In the genomic region with DNA sequence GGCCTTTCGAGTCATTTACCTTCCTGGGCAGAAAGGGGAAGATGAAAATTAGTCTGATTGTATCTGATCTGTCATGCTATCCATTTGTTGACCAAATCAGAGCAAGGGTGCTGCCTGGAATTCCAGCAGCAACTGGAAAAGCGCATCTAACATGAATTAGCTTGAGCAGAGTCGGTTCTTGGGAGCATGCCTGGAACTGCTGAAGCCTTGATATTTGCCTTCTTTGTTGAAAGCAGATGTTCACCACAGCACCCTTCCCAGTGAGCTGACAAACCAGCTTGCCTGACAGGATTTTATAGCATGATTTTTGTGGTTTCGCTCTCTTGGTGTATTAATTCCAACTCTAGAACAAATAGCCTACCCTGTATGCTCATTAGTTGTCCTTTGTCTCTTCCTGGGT, we compare ENCODE assay signal across 21 mouse cellular contexts.
DNase-seq lines count a peak whose midpoint lies in the region; ATAC-seq and TF ChIP-seq lines count a peak whose summit lies in the region.
"Had no signal": no experiment of that assay in that cellular context is flagged by ENCODE, and none has a peak within 500 bp of the region (broad histone marks: within the 10 kb centered on the region; RNA-seq: fewer than 3 reads in every experiment).

No protein-coding gene starts in this region.

- no peak overlapping the region for H3K27ac ChIP-seq in forebrain, postnatal 0 days (ENCODE audit: low read depth, low read length)
- no peak overlapping the region for H3K27ac ChIP-seq in forebrain, embryonic 10.5 days
- H3K27ac ChIP-seq in limb, embryonic 14.5 days (replicated peaks; ENCODE audit: low read depth, low read length), result no peak overlapping the region
- no peak overlapping the region for H3K27ac ChIP-seq in limb, embryonic 10.5 days
- peak overlapping the region; percentile 43 for H3K27ac ChIP-seq in limb, embryonic 15.5 days
- H3K27ac ChIP-seq: forebrain, embryonic 15.5 days; hindbrain, embryonic 12.5 days; intestine, embryonic 15.5 days; layer of hippocampus, adult 2 months had no signal

- H3K4me1 ChIP-seq in forebrain, postnatal 0 days (ENCODE audit: insufficient read depth), result no peaks in the 10 kb centered on the region
- no peaks in the 10 kb centered on the region; the same call in 1 of the 2 replicates for H3K4me1 ChIP-seq in forebrain, embryonic 10.5 days
- H3K4me1 ChIP-seq in limb, embryonic 14.5 days (ENCODE audit: control insufficient read depth, insufficient read depth, low read length), result 0 out of 2 replicates have a peak, but pooled peaks cover 2% of the 10 kb centered on the region
- peaks cover 6% of the 10 kb centered on the region; the same call in 1 of the 2 replicates for H3K4me1 ChIP-seq in limb, embryonic 10.5 days
- H3K4me1 ChIP-seq in limb, embryonic 15.5 days, result 0 out of 2 replicates have a peak, but pooled peaks cover 4% of the 10 kb centered on the region
- H3K4me1 ChIP-seq: forebrain, embryonic 15.5 days; hindbrain, embryonic 12.5 days; intestine, embryonic 15.5 days had no signal

- H3K36me3 ChIP-seq in forebrain, postnatal 0 days (ENCODE audit: insufficient read depth), result no peaks in the 10 kb centered on the region
- no peaks in the 10 kb centered on the region for H3K36me3 ChIP-seq in forebrain, embryonic 10.5 days (replicated peaks)
- H3K36me3 ChIP-seq in limb, embryonic 14.5 days (ENCODE audit: control insufficient read depth, insufficient read depth, low read length), result no peaks in the 10 kb centered on the region
- H3K36me3 ChIP-seq in limb, embryonic 10.5 days, result no peaks in the 10 kb centered on the region
- no peaks in the 10 kb centered on the region for H3K36me3 ChIP-seq in limb, embryonic 15.5 days
- H3K36me3 ChIP-seq: forebrain, embryonic 15.5 days; hindbrain, embryonic 12.5 days; intestine, embryonic 15.5 days had no signal

- H3K4me3 ChIP-seq in forebrain, postnatal 0 days (ENCODE audit: low read depth, low read length), result no peak overlapping the region
- no peak overlapping the region for H3K4me3 ChIP-seq in forebrain, embryonic 10.5 days
- no peak overlapping the region for H3K4me3 ChIP-seq in limb, embryonic 14.5 days (replicated peaks; ENCODE audit: low read length)
- H3K4me3 ChIP-seq in limb, embryonic 10.5 days, result no peak overlapping the region
- H3K4me3 ChIP-seq in limb, embryonic 15.5 days, result no peak overlapping the region
- H3K4me3 ChIP-seq: forebrain, embryonic 15.5 days; hindbrain, embryonic 12.5 days; intestine, embryonic 15.5 days; layer of hippocampus, adult 2 months had no signal

- H3K4me2 ChIP-seq in forebrain, postnatal 0 days (ENCODE audit: low read depth), result no peak overlapping the region
- H3K4me2 ChIP-seq in limb, embryonic 14.5 days (replicated peaks; ENCODE audit: low read depth, low read length, severe bottlenecking), result no peak overlapping the region
- H3K4me2 ChIP-seq in limb, embryonic 15.5 days, result no peak overlapping the region
- H3K4me2 ChIP-seq: forebrain, embryonic 15.5 days; heart, embryonic 11.5 days; hindbrain, embryonic 12.5 days; intestine, embryonic 15.5 days; liver, embryonic 11.5 days had no signal

- intact Hi-C loops in left cerebral cortex, postnatal 10 days (cut with DNase I), result no loop called here

- DNase-seq in forebrain, postnatal 0 days, result peak; percentile 17
- no peak for DNase-seq in forebrain, embryonic 10.5 days (ENCODE audit: extremely low spot score, low spot score)
- peak; percentile 71 for DNase-seq in limb, embryonic 14.5 days (ENCODE audit: low spot score)
- DNase-seq in limb, embryonic 10.5 days (ENCODE audit: low spot score), result no peak
- DNase-seq in brain, embryonic 14.5 days (ENCODE audit: low read depth), result peak; percentile 47
- DNase-seq in left cerebral cortex, postnatal 10 days (ENCODE audit: extremely low spot score in 1 of 2, low spot score in 2 of 2), result no peak
- DNase-seq: adrenal gland, postnatal 25 days; B cell, adult 2 months; cerebellum, adult 2 months; layer of hippocampus, postnatal 36 days; lung, adult 18-20 months; lung, postnatal 36 days; right cerebral cortex, adult 18-20 months; thymus, postnatal 36 days had no signal

- H3K9ac ChIP-seq in forebrain, postnatal 0 days, result no peak overlapping the region
- no peak overlapping the region for H3K9ac ChIP-seq in limb, embryonic 14.5 days (ENCODE audit: low read depth, low read length, severe bottlenecking)
- H3K9ac ChIP-seq in limb, embryonic 15.5 days, result no peak overlapping the region
- H3K9ac ChIP-seq: forebrain, embryonic 15.5 days; hindbrain, embryonic 12.5 days; intestine, embryonic 15.5 days had no signal

- no peaks in the 10 kb centered on the region for H3K9me3 ChIP-seq in forebrain, postnatal 0 days (ENCODE audit: low read length)
- H3K9me3 ChIP-seq in forebrain, embryonic 10.5 days, result no peaks in the 10 kb centered on the region
- H3K9me3 ChIP-seq in limb, embryonic 14.5 days (ENCODE audit: control insufficient read depth, low read length), result no peaks in the 10 kb centered on the region
- no peaks in the 10 kb centered on the region for H3K9me3 ChIP-seq in limb, embryonic 10.5 days (replicated peaks)
- no peaks in the 10 kb centered on the region for H3K9me3 ChIP-seq in limb, embryonic 15.5 days
- H3K9me3 ChIP-seq: forebrain, embryonic 15.5 days; hindbrain, embryonic 12.5 days; intestine, embryonic 15.5 days had no signal

- 66% methylated on average over 4 of the region's 4 CpGs for WGBS in forebrain, postnatal 0 days
- 85% methylated on average over 4 of the region's 4 CpGs for WGBS in forebrain, embryonic 10.5 days
- 52% methylated on average over 4 of the region's 4 CpGs for WGBS in limb, embryonic 14.5 days
- 86% methylated on average over 4 of the region's 4 CpGs for WGBS in limb, embryonic 10.5 days
- 37% methylated on average over 4 of the region's 4 CpGs for WGBS in limb, embryonic 15.5 days

- no peaks in the 10 kb centered on the region for H3K27me3 ChIP-seq in forebrain, postnatal 0 days (ENCODE audit: insufficient read depth, low read length)
- no peaks in the 10 kb centered on the region for H3K27me3 ChIP-seq in forebrain, embryonic 10.5 days (ENCODE audit: poor library complexity, severe bottlenecking)
- H3K27me3 ChIP-seq in limb, embryonic 14.5 days (ENCODE audit: control insufficient read depth, insufficient read depth, low read length), result no peaks in the 10 kb centered on the region
- no peaks in the 10 kb centered on the region for H3K27me3 ChIP-seq in limb, embryonic 10.5 days (ENCODE audit: low read depth, poor library complexity, severe bottlenecking)
- H3K27me3 ChIP-seq in limb, embryonic 15.5 days, result no peaks in the 10 kb centered on the region
- H3K27me3 ChIP-seq: forebrain, embryonic 15.5 days; hindbrain, embryonic 12.5 days; intestine, embryonic 15.5 days had no signal

- no peak for TF ChIP-seq CTCF in forebrain, postnatal 0 days (IDR thresholded peaks at IDR 0.05; ENCODE audit: low read depth)
- no peak for TF ChIP-seq CTCF in brain, embryonic 14.5 days (IDR thresholded peaks at IDR 0.05; ENCODE audit: borderline replicate concordance, extremely low read depth, insufficient read depth, insufficient read length)

- TF ChIP-seq POLR2A in limb, embryonic 14.5 days (IDR thresholded peaks at IDR 0.05; ENCODE audit: borderline replicate concordance, extremely low read depth, insufficient read depth, insufficient read length), result no peak
- TF ChIP-seq POLR2A in brain, embryonic 14.5 days (IDR thresholded peaks at IDR 0.05; ENCODE audit: borderline replicate concordance, extremely low read depth, insufficient read depth, insufficient read length, poor library complexity, severe bottlenecking), result no peak

- 0 out of 2 replicates have a peak, but pooled peaks have one; percentile 50 for ATAC-seq in forebrain, postnatal 0 days
- ATAC-seq in limb, embryonic 14.5 days (ENCODE audit: low FRiP score, low read depth), result no peak
- no peak for ATAC-seq in limb, embryonic 15.5 days (ENCODE audit: insufficient number of reproducible peaks, low FRiP score, low TSS enrichment, low read depth)
- ATAC-seq: forebrain, embryonic 15.5 days; intestine, embryonic 15.5 days had no signal

Comparison
In these comparisons a context has a peak if more than half of its experiments do, and no peak if none do; other contexts are left out.
1. DNase-seq: peak in forebrain, postnatal 0 days (single experiment), limb, embryonic 14.5 days (single experiment) and brain, embryonic 14.5 days (single experiment); none in forebrain, embryonic 10.5 days (single experiment), limb, embryonic 10.5 days (single experiment) and left cerebral cortex, postnatal 10 days (0 of 2).